Mouse (Mus musculus) stomach, embryonic 16.5 days (tissue): ENCODE results near the gene Gm49403. TPM values are rescaled to one million over a fixed set of nuclear protein-coding genes. Genes with fewer than 3 reads are reported as not detected.

ENCODE experiments used
- ATAC-seq: fragments of 200-750 bp; cut with Nextera tagmentation; 2 replicates; pipeline ENCODE4 v1.8.0; 2017; ENCODE audit warnings: moderate number of reproducible peaks, moderate TSS enrichment; ENCODE audit not compliant: insufficient read depth, low FRiP score
- H3K27ac ChIP-seq: fragments of 300-500 bp; sonication (generic); 2 replicates; pipeline ENCODE4 v1.5.1; 2014; ENCODE audit warnings: low read length
- H3K27me3 ChIP-seq: fragments of 300-500 bp; sonication (generic); 2 replicates; pipeline ENCODE4 v1.6.1; 2014; ENCODE audit warnings: low read length, control low read depth, mixed read lengths; ENCODE audit not compliant: control insufficient read depth, insufficient read depth
- H3K36me3 ChIP-seq: fragments of 300-500 bp; sonication (generic); 2 replicates; pipeline ENCODE4 v1.6.1; 2014; ENCODE audit warnings: low read length; ENCODE audit not compliant: control insufficient read depth, insufficient read depth
- H3K4me1 ChIP-seq: fragments of 300-500 bp; sonication (generic); 2 replicates; pipeline ENCODE4 v1.6.1; 2014; ENCODE audit warnings: low read length, control low read depth, mixed read lengths; ENCODE audit not compliant: control insufficient read depth, insufficient read depth
- H3K4me2 ChIP-seq: fragments of 300-500 bp; sonication (generic); 2 replicates; pipeline ENCODE4 v1.6.1; 2014; ENCODE audit warnings: low read depth, low read length, mixed read lengths
- H3K4me3 ChIP-seq: fragments of 300-500 bp; sonication (generic); replicated peaks from 2 replicates; pipeline ENCODE4 v1.5.1; 2014; ENCODE audit warnings: mild to moderate bottlenecking, low read length
- H3K9ac ChIP-seq: fragments of 300-500 bp; sonication (generic); 2 replicates; pipeline ENCODE4 v1.6.1; 2014; ENCODE audit warnings: low read length
- H3K9me3 ChIP-seq: fragments of 300-500 bp; sonication (generic); replicated peaks from 2 replicates; pipeline ENCODE4 v1.6.1; 2016; ENCODE audit warnings: low read length, control low read depth; ENCODE audit not compliant: control insufficient read depth
- WGBS: fragments of 180-500 bp; shearing (Covaris S2); extraction: QIAGEN DNeasy Blood & Tissue Kit; methylation state at CpG from one replicate; pipeline ENCODE4 v1.1.7; 2014; 5-methylcytosine and 5-hydroxymethylcytosine counted together
- microRNA-seq: library from miRNA; unstranded; fragments of <30 nt; microRNA quantifications from one replicate; pipeline ENCODE4, GENCODE M21; 2016
- polyA plus RNA-seq: library from polyadenylated mRNA; unstranded; fragments of >200 nt; fragmentation: Nextera tagmentation; extraction: Ambion mirVana; gene quantifications from 2 replicates; pipeline ENCODE4 v1.2.1, GENCODE M21; 2015

The Gm49403 gene
- polyA plus RNA-seq, 1 experiment from 2014 or later = not detected

- H3K27ac ChIP-seq = no peak overlapping the region
- H3K4me2 ChIP-seq = no peak overlapping the region
- no peak for ATAC-seq
- H3K4me1 ChIP-seq = peaks cover 8% of the 10 kb centered on the region
- no peak overlapping the region for H3K4me3 ChIP-seq
- 84% methylated on average over 2 of the region's 2 CpGs for WGBS
- H3K9me3 ChIP-seq = no peaks in the 10 kb centered on the region
- no peak overlapping the region for H3K9ac ChIP-seq
- H3K27me3 ChIP-seq = no peaks in the 10 kb centered on the region
- peaks cover 9% of the 10 kb centered on the region for H3K36me3 ChIP-seq
Measured at GRCm38 (mm10) chr19:8936736-8937135, 53.0 kb downstream of the Gm49403 start.

Small RNA genes lying within 50 kb of the gene (microRNA-seq; reads per million reads assigned to microRNA genes)
- 0.66 reads per million for gene Mir5136

Other genes starting within 250 kb of the Gm49403 start
- gene Chrm1, start 220.1 kb upstream of the Gm49403 start, polyA plus RNA-seq = 1.3 and 1.9 TPM in 2 replicates
- 111 and 116 TPM in 2 replicates for gene Slc3a2, start 160.6 kb upstream of the Gm49403 start, polyA plus RNA-seq
- gene Wdr74, start 148.1 kb upstream of the Gm49403 start, polyA plus RNA-seq = 83.0 and 83.5 TPM in 2 replicates
- gene 1700092M07Rik, start 143.2 kb upstream of the Gm49403 start, polyA plus RNA-seq = 1.1 and 2.1 TPM in 2 replicates
- 146 and 148 TPM in 2 replicates for gene Stx5a, start 142.5 kb upstream of the Gm49403 start, polyA plus RNA-seq
- gene Nxf1, start 126.9 kb upstream of the Gm49403 start, polyA plus RNA-seq = 150 and 165 TPM in 2 replicates
- 137 and 143 TPM in 2 replicates for gene Tmem223, start 112.9 kb upstream of the Gm49403 start, polyA plus RNA-seq
- gene Tmem179b, start 109.5 kb upstream of the Gm49403 start, polyA plus RNA-seq = 88.9 and 96.9 TPM in 2 replicates
- 17.1 and 19.8 TPM in 2 replicates for gene Taf6l, start 97.5 kb upstream of the Gm49403 start, polyA plus RNA-seq
- 122 and 129 TPM in 2 replicates for gene Polr2g, start 85.4 kb upstream of the Gm49403 start, polyA plus RNA-seq
- 4.4 and 4.5 TPM in 2 replicates for gene Zbtb3, start 81.4 kb upstream of the Gm49403 start, polyA plus RNA-seq
- gene Ttc9c, start 64.6 kb upstream of the Gm49403 start, polyA plus RNA-seq = 45.3 and 46.3 TPM in 2 replicates
- gene Hnrnpul2, start 63.9 kb upstream of the Gm49403 start, polyA plus RNA-seq = 4.5 and 4.7 TPM in 2 replicates
- not detected in 2 replicates for gene AC129217.1, start 54.2 kb upstream of the Gm49403 start, polyA plus RNA-seq
- gene Bscl2, start 46.5 kb upstream of the Gm49403 start, polyA plus RNA-seq = 54.1 and 63.3 TPM in 2 replicates
- 10.4 and 10.7 TPM in 2 replicates for gene Gng3, start 44.7 kb upstream of the Gm49403 start, polyA plus RNA-seq
- gene Lrrn4cl, start 33.2 kb upstream of the Gm49403 start, polyA plus RNA-seq = 2.0 and 2.8 TPM in 2 replicates
- gene Ubxn1, start 12.4 kb upstream of the Gm49403 start, polyA plus RNA-seq = 170 and 175 TPM in 2 replicates
- gene Uqcc3, start 3.0 kb upstream of the Gm49403 start, polyA plus RNA-seq = 59.9 and 66.2 TPM in 2 replicates
- gene Lbhd1, start 198 bp upstream of the Gm49403 start, polyA plus RNA-seq = 50.2 and 77.0 TPM in 2 replicates
- gene 1810009A15Rik, start 4.9 kb downstream of the Gm49403 start, polyA plus RNA-seq = 74.3 and 75.6 TPM in 2 replicates
- 0.18 TPM in 1 of 2 replicates, not detected in the other for gene Gm49416, start 5.0 kb downstream of the Gm49403 start, polyA plus RNA-seq
- 35.4 and 39.7 TPM in 2 replicates for gene Ints5, start 9.1 kb downstream of the Gm49403 start, polyA plus RNA-seq
- gene Ganab, start 14.1 kb downstream of the Gm49403 start, polyA plus RNA-seq = 105 and 108 TPM in 2 replicates
- 37.2 and 39.0 TPM in 2 replicates for gene B3gat3, start 36.4 kb downstream of the Gm49403 start, polyA plus RNA-seq
- gene Rom1, start 45.4 kb downstream of the Gm49403 start, polyA plus RNA-seq = 2.8 and 3.1 TPM in 2 replicates
- gene Eml3, start 45.6 kb downstream of the Gm49403 start, polyA plus RNA-seq = 28.5 and 30.5 TPM in 2 replicates
- gene Mta2, start 57.9 kb downstream of the Gm49403 start, polyA plus RNA-seq = 142 and 149 TPM in 2 replicates
- gene Tut1, start 69.9 kb downstream of the Gm49403 start, polyA plus RNA-seq = 30.0 and 34.9 TPM in 2 replicates
- gene Eef1g, start 83.1 kb downstream of the Gm49403 start, polyA plus RNA-seq = 401 and 441 TPM in 2 replicates
- 46.4 and 48.3 TPM in 2 replicates for gene Ahnak, start 105.4 kb downstream of the Gm49403 start, polyA plus RNA-seq
- gene Scgb1a1, start 204.0 kb downstream of the Gm49403 start, polyA plus RNA-seq = 0.75 and 1.3 TPM in 2 replicates